Mouse (Mus musculus) cerebellum, postnatal 10 days (tissue): ENCODE measurements at regions not wholly inside any gene's neighbourhood (a gene's known extent, or its start where the extent isn't known, plus 50 kb on each side); places are given as distances from the start of the nearest gene placed in this dataset.

Source experiments
- DNase-seq, 2 experiments: peaks; one replicate each; pipeline ENCODE4 v3.0.0; 2021; ENCODE audit warnings: mixed read lengths in 2 of 2

DNA sequence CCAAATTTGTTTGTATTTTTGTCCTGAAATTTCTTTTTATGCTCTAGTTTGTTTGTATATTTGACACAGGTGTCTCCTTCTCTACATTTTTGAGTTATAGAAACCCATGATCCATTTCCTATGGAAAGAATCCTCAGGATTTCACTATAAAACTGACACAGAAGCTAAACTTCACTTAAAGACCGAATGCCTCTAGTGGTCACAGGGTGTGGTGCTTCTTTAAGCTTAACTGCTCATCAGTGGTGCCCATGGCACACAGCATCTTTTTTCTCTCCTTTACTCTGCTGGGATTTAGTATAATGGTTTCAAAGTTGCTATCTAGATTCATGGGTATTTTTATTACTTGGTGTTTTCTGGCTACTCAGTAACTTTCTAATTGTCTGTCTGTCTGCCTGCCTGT lies 79.9 kb upstream of the Hdac4 start:
- no peak for DNase-seq

GRCm38 (mm10) chr1:92273760-92274159 lies 78.3 kb upstream of the Hdac4 start:
- no peak for DNase-seq

- peak in 1 of 2 experiments; percentile 20 for DNase-seq
Observed at GRCm38 (mm10) chr1:92271676-92272291, 76.3 kb upstream of the Hdac4 start.

GRCm38 (mm10) chr1:92270486-92271058 lies 75.1 kb upstream of the Hdac4 start:
- DNase-seq = no peak

GRCm38 (mm10) chr1:92269464-92269863 lies 74.0 kb upstream of the Hdac4 start:
- peak in 1 of 2 experiments; percentile 30 for DNase-seq

GRCm38 (mm10) chr1:92264941-92265340 lies 69.4 kb upstream of the Hdac4 start:
- peak; percentile 84 to 89 for DNase-seq

GRCm38 (mm10) chr1:92259715-92260392 lies 64.4 kb upstream of the Hdac4 start:
- no peak for DNase-seq

DNA sequence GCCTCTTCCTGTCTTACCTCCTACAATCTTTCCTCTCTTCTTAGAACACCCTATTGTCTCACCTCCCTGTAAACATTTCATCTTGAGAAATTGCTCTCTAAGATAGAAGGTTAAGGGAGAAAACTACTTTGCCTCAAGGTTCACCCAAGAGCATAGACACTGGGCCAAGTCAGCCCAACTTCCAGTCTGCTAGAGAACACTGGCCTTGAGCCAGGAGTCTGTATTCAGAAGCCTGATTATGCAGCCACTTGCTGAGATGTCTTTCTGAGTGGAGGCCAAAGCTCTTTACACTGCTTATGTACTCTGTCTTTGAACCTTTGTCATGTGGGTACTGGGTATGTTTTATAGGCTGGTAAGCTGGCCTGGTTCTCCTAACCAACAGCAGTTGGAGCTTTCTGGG lies 62.5 kb upstream of the Hdac4 start:
- DNase-seq = peak; percentile 72 to 77

DNA sequence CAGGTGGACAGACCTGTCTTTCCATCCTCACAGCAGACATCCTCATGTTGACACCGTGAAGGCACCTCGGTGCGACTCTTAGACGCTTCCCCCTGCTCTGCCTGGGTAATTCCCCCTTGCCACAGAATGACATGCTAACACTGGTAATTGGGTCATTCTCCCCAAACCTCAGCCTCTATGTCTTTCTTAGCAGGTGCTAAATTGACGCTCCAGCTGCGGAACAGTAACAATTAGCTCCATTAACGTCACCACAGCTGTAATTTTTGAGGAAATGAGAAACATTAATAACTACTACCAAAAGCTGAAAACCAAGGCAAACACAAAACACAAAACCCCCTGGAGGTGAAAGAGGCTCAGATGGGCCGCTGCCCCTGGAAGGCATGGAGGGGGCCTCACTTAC lies 57.6 kb upstream of the Hdac4 start:
- DNase-seq = no peak

DNA sequence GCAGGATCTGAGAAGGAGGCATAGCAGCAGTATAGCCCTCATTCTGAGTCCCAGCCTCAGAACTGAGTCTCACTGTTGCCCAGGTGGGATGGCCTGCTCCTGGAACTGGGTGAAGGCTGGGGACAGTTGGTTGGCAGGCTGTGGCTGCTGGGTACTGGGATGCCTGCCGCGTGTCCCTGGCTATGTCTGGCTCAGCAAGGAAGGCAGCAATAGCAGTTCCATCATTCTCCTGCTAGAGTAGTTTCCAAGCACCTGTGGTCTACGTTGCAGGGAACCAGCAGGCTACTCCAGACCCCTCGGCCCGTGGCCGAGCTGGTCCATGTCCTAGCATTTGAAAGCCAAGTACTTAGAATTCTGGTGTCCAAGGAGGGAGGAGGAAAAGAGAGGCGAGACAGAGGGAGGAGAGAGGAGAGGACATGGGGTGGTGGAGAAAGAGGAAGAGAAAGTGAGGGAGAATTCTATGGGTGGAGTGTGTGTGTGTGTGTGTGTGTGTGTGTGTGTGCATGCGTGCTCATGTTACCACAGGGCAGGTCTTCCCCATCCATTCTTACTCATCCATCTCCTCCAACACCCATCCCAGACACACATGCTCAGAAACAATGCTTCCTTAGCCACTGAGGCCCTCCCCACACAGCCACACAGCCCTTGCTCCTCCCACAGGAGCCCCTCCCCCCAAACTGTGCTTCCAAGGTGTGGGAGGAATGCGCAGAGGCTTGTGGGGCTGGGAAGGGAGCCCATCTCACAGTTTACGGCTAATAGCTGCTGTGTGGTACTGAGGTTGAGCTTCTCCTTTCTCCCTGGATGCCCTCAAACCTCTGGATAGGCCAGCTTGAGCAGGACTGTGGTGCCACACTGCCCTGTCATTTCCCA lies 55.3 kb upstream of the Hdac4 start:
- DNase-seq = peak; percentile 30 to 55
